Comparison of ENCODE assay signal across 25 mouse cellular contexts in genomic region chr4:49075881-49076280, GRCm38 (mm10). TPM values are rescaled to one million over a fixed set of nuclear protein-coding genes. Genes with fewer than 3 reads are reported as not detected.
DNase-seq lines count a peak whose midpoint lies in the region; ATAC-seq and TF ChIP-seq lines count a peak whose summit lies in the region.
"Had no signal": no experiment of that assay in that cellular context is flagged by ENCODE, and none has a peak within 500 bp of the region (broad histone marks: within the 10 kb centered on the region; RNA-seq: fewer than 3 reads in every experiment).

No protein-coding gene starts in this region.

- H3K27ac ChIP-seq in liver, adult 2 months (replicated peaks; ENCODE audit: insufficient read depth, low read depth, low read length): no peak overlapping the region

- H3K4me3 ChIP-seq in liver, adult 2 months (ENCODE audit: insufficient read depth, low read depth, low read length): no peak overlapping the region

- H3K36me3 ChIP-seq in liver, adult 2 months (ENCODE audit: control insufficient read depth, insufficient read depth, low read length): no peaks in the 10 kb centered on the region
- H3K36me3 ChIP-seq: G1E had no signal

- no peak for TF ChIP-seq CTCF in liver, adult 2 months (IDR thresholded peaks at IDR 0.05; ENCODE audit: low read depth, low read length)

- peak; percentile 97 for ATAC-seq in frontal cortex, adult (ENCODE audit: low TSS enrichment)
- ATAC-seq: activated CD4-positive, CD25-positive, alpha-beta regulatory T cell, adult 4 months; CD4-positive, CD25-positive, alpha-beta regulatory T cell, adult 4 months; Patski had no signal

- H3K4me1 ChIP-seq in liver, adult 2 months (ENCODE audit: control insufficient read depth, insufficient read depth, low read length): peaks cover 7% of the 10 kb centered on the region; the same call in 1 of the 2 replicates

- no peak overlapping the region for H3K9ac ChIP-seq in liver, adult 2 months (ENCODE audit: low read depth, low read length)

- no peaks in the 10 kb centered on the region; the same call in 1 of the 2 replicates for H3K27me3 ChIP-seq in liver, adult 2 months (ENCODE audit: control insufficient read depth, insufficient read depth, low read length)
- H3K27me3 ChIP-seq: CH12.LX had no signal

- DNase-seq in frontal cortex, postnatal 14 days (ENCODE audit: low spot score in 2 of 2): no peak
- peak; percentile 86 for DNase-seq in liver, adult 2 months (ENCODE audit: extremely low read depth, low read depth, low spot score)
- DNase-seq in liver: no peak
- peak; percentile 24 for DNase-seq in right cerebral cortex, adult 18-20 months
- DNase-seq in right cerebral cortex, adult 2 months (ENCODE audit: low spot score in 2 of 2): no peak
- peak; percentile 54 for DNase-seq in brain, adult 2 months (ENCODE audit: low read depth, low spot score)
- no peak for DNase-seq in kidney, postnatal 25 days
- DNase-seq: adrenal gland, adult 2 months; adrenal gland, adult 8-10 months; adrenal gland, postnatal 10 days; adrenal gland, postnatal 14 days; adrenal gland, postnatal 25 days; adrenal gland, postnatal 36 days; B cell, adult 2 months; cerebellum, adult 11 months; cerebellum, adult 11-12 months; cerebellum, adult 18-20 months had no signal

- WGBS in liver, adult 2 months: 28% methylated on average over 2 of the region's 2 CpGs

- no peak for TF ChIP-seq POLR2A in liver, adult 2 months (IDR thresholded peaks at IDR 0.05; ENCODE audit: extremely low read depth, insufficient read depth, low read length)

- H3K79me2 ChIP-seq in liver, adult 2 months (ENCODE audit: control insufficient read depth, insufficient read depth, low read length): no peaks in the 10 kb centered on the region

RNA-seq across cellular contexts. Expression of gene Plppr1, which starts 16.8 kb away (rescaled TPM):
- under 0.01 and 0.34 TPM in 2 replicates for total RNA-seq in liver, adult 2 months (2014; rRNA removed)
- 0.11 TPM in 1 of 2 replicates, not detected in the other for polyA plus RNA-seq in liver, adult 2 months (2012; rRNA removed)
- total RNA-seq: adrenal gland, adult 2 months; CH12.LX; MEL had no signal
- polyA plus RNA-seq: adrenal gland, adult 2 months; C2C12; G1E had no signal

Comparison
In these comparisons a context has a peak if more than half of its experiments do, and no peak if none do; other contexts are left out.
1. DNase-seq: peak in liver, adult 2 months (single experiment), right cerebral cortex, adult 18-20 months (single experiment) and brain, adult 2 months (single experiment); none in frontal cortex, postnatal 14 days (0 of 2), liver (single experiment), right cerebral cortex, adult 2 months (0 of 2) and kidney, postnatal 25 days (0 of 2).